Mouse (Mus musculus) lung, embryonic 16.5 days (tissue): ENCODE data around the gene Hdac9. TPM values are rescaled to one million over a fixed set of nuclear protein-coding genes. Genes with fewer than 3 reads are reported as not detected.

ENCODE experiments used
- ATAC-seq: fragments of 200-750 bp; cut with Nextera tagmentation; 2 replicates; pipeline ENCODE4 v1.8.0; 2017; ENCODE audit warnings: low read depth, mild to moderate bottlenecking, moderate library complexity
- H3K27ac ChIP-seq: fragments of 300-500 bp; sonication (generic); 2 replicates; pipeline ENCODE4 v1.5.1; 2014; ENCODE audit warnings: mild to moderate bottlenecking, control low read depth, low read length
- H3K27me3 ChIP-seq: fragments of 300-500 bp; sonication (generic); 2 replicates; pipeline ENCODE4 v1.6.1; 2014; ENCODE audit warnings: low read depth, low read length, mixed read lengths; ENCODE audit not compliant: control insufficient read depth, insufficient read depth
- H3K36me3 ChIP-seq: fragments of 300-500 bp; sonication (generic); 2 replicates; pipeline ENCODE4 v1.6.1; 2014; ENCODE audit warnings: low read length; ENCODE audit not compliant: control insufficient read depth, insufficient read depth
- H3K4me1 ChIP-seq: fragments of 300-500 bp; sonication (generic); replicated peaks from 2 replicates; pipeline ENCODE4 v1.6.1; 2014; ENCODE audit warnings: low read length, mixed read lengths; ENCODE audit not compliant: control insufficient read depth, insufficient read depth
- H3K4me2 ChIP-seq: fragments of 300-500 bp; sonication (generic); 2 replicates; pipeline ENCODE4 v1.6.1; 2014; ENCODE audit warnings: low read depth, low read length, control low read depth
- H3K4me3 ChIP-seq: fragments of 300-500 bp; sonication (generic); 2 replicates; pipeline ENCODE4 v1.5.1; 2014; ENCODE audit warnings: mild to moderate bottlenecking, low read length, control low read depth
- H3K9ac ChIP-seq: fragments of 300-500 bp; sonication (generic); 2 replicates; pipeline ENCODE4 v1.6.1; 2014; ENCODE audit warnings: low read length, control low read depth
- H3K9me3 ChIP-seq: fragments of 300-500 bp; sonication (generic); 2 replicates; pipeline ENCODE4 v1.6.1; 2016; ENCODE audit warnings: low read length; ENCODE audit not compliant: control insufficient read depth
- WGBS: fragments of 180-500 bp; shearing (Covaris S2); extraction: QIAGEN DNeasy Blood & Tissue Kit; methylation state at CpG from one replicate; pipeline ENCODE4 v1.1.7; 2014; 5-methylcytosine and 5-hydroxymethylcytosine counted together
- polyA plus RNA-seq: library from polyadenylated mRNA; unstranded; fragments of >200 nt; fragmentation: Nextera tagmentation; extraction: Ambion mirVana; gene quantifications from 2 replicates; pipeline ENCODE4 v1.2.1, GENCODE M21; 2015

Hdac9 gene
- polyA plus RNA-seq, 1 experiment from 2014 or later = 5.9 TPM

DNA sequence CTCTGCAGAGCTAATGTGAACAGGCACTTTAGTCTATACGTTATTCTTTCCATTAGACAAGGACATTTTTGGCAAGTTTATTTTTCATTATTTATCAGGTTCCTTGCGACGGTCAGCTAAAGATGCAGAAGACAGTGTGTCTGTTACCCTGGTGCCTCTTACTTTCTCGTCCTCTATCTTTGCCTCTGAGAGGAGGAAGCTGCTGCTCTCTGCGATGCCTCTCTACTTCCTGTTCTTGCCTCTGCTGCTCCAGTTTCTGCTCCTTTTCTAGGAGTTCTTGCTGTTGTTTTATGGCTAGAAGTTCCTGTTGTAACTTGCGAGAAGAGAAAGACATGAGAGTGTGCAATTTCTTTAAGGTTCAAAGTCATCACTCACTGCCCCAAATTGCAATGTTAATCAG lies 484.0 kb downstream of the Hdac9 start:
- Histone ChIP-seq H3K27me3 (no peaks in the 10 kb centered on the region), H3K9ac (no peak overlapping the region), H3K4me1 (no peaks in the 10 kb centered on the region), H3K36me3 (no peaks in the 10 kb centered on the region), H3K4me3 (no peak overlapping the region), H3K9me3 (no peaks in the 10 kb centered on the region), H3K4me2 (no peak overlapping the region), H3K27ac (no peak overlapping the region)
- WGBS = 53% methylated on average over 6 of the region's 6 CpGs
- no peak for ATAC-seq

DNA sequence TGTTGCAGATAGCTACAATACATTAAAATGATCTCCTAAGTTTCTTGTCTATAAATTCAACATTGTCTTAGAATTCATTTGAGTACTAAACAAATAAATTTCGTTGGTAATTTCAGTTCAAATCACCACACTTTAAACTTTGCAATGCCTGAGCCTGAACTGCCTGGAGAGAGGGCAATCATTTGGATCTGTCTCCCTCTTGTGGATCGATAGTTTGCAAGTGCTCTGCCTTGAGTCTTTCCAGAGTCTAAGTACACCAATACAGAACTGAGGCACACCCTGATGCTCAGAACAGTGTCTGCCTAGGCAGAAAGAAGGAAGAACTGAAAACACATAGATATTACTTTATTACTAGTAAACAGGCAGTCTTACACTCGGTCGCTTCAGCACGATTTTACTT lies 484.4 kb downstream of the Hdac9 start:
- Histone ChIP-seq H3K4me2 (no peak overlapping the region), H3K9ac (no peak overlapping the region)
- no peak for ATAC-seq

DNA sequence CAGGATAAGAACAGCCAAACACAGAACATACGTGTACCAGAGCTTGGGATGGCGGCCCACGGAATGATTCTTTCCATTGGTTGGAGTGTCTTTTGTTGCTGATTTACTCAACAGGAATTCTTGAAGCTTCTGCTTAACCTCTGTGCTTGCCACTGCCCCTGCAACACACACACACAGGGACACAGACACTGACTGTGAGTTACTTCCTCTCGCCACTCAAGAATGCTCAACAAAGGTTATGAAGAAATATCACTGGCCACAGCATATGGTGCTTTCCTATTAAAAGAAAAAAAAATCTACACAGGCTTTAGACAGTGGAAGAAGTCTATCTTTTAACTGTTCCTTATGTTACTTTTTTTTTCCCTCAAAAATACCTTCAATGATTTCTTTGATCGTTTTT lies 485.1 kb downstream of the Hdac9 start:
- WGBS = 80% methylated on average over 5 of the region's 5 CpGs

More for the DNA sequence above, 484.4 kb downstream of the Hdac9 start:
- Histone ChIP-seq H3K36me3 (no peaks in the 10 kb centered on the region), H3K27ac (no peak overlapping the region), H3K27me3 (no peaks in the 10 kb centered on the region), H3K4me3 (no peak overlapping the region), H3K4me1 (no peaks in the 10 kb centered on the region), H3K9me3 (no peaks in the 10 kb centered on the region)
- WGBS = 37% methylated on average over 5 of the region's 5 CpGs

DNA sequence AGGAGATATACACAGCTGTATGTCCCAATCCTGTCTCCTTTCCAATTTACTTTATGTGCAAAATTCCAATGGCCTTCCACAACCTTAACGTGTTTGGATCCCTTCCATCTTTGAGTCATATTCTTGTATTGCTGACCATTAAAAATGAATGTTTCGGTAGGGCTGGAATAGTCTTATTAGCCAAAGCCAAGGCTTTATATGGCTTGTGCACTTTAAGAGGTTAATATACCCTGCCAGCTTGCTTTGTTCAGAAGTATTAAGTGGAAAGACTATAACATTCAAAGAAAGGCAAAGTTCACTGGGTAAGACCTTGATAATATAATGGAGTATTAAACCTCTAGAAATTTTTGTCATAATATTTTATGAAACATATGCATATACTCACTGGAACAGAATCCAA lies 491.4 kb downstream of the Hdac9 start:
- H3K4me3 ChIP-seq = no peak overlapping the region
- H3K27me3 ChIP-seq = no peaks in the 10 kb centered on the region
- no peaks in the 10 kb centered on the region for H3K9me3 ChIP-seq
- no peaks in the 10 kb centered on the region for H3K4me1 ChIP-seq
- no peak overlapping the region for H3K27ac ChIP-seq
- no peak overlapping the region for H3K9ac ChIP-seq
- ATAC-seq = no peak
- WGBS = 70% methylated on average over 2 of the region's 2 CpGs
- no peak overlapping the region for H3K4me2 ChIP-seq
- H3K36me3 ChIP-seq = no peaks in the 10 kb centered on the region

More for the DNA sequence above, 485.1 kb downstream of the Hdac9 start:
- Histone ChIP-seq H3K9me3 (no peaks in the 10 kb centered on the region), H3K36me3 (no peaks in the 10 kb centered on the region), H3K27me3 (no peaks in the 10 kb centered on the region), H3K4me3 (no peak overlapping the region), H3K4me1 (no peaks in the 10 kb centered on the region), H3K27ac (no peak overlapping the region), H3K4me2 (no peak overlapping the region), H3K9ac (no peak overlapping the region)
- no peak for ATAC-seq

DNA sequence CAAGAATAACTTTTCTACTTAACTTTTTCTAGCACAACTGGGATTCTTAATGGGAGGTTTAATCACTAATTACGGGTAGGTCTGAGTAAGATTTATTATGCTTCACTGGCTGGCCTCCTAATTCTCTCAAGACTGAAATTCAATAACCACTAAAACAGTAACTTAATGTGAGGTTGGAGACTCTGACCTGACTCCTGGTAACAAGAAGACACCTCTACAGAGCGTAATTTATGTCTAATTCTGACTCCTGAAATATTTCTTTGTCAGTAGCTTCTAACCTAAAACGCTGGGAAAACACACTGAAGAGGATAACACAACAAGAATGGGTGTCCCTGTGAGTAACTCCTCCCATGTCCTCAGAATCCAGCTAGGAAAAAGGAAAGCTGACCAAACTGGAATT lies 508.8 kb downstream of the Hdac9 start:
- Histone ChIP-seq H3K4me3 (no peak overlapping the region), H3K4me1 (no peaks in the 10 kb centered on the region), H3K36me3 (no peaks in the 10 kb centered on the region), H3K4me2 (no peak overlapping the region), H3K9me3 (no peaks in the 10 kb centered on the region), H3K27me3 (no peaks in the 10 kb centered on the region), H3K27ac (no peak overlapping the region), H3K9ac (no peak overlapping the region)
- WGBS = 66% methylated on average over 3 of the region's 3 CpGs
- no peak for ATAC-seq

DNA sequence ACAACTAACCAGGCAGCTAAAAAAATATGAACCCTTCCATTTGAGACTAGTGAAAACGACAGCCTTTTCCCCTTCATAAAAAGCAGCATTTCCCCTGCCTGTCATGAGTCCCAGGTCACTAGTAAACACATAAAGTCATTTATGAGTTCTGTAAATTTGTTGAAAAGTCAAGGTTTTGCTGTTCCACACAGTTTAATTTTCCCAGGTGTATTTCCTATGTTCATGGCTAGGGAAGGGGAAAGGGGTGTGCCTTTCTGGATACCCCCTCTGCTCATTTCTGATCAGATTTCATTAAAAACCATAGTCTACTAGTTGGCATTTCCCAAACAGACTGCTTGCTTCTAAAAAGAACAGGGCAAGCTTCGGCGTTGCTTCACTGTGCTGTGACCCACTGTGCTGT lies 509.8 kb downstream of the Hdac9 start:
- Histone ChIP-seq H3K27ac (no peak overlapping the region), H3K9ac (no peak overlapping the region), H3K4me3 (no peak overlapping the region), H3K4me1 (no peaks in the 10 kb centered on the region), H3K9me3 (no peaks in the 10 kb centered on the region), H3K27me3 (no peaks in the 10 kb centered on the region), H3K4me2 (no peak overlapping the region), H3K36me3 (no peaks in the 10 kb centered on the region)
- 70% methylated on average over 3 of the region's 3 CpGs for WGBS
- ATAC-seq = no peak

DNA sequence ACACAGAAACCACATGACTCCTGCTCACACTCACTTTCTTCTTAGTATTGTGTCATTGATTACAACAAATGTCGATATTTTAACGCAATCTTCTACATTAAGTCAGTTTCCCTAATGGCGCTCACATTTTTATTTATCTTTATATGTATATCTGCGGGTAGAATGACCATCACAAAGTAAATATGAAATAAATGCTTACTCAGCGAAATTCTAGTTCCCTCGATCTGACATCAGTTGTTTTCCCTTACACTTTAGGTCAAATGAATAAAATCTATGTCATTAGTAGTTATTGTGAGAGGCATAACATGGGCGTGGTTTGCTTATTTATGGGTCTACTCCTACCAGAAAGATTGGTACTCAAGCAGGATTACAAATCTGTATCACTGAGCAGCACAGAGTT lies 514.8 kb downstream of the Hdac9 start:
- no peak for ATAC-seq
- H3K36me3 ChIP-seq = no peaks in the 10 kb centered on the region
- 87% methylated on average over 7 of the region's 7 CpGs for WGBS

DNA sequence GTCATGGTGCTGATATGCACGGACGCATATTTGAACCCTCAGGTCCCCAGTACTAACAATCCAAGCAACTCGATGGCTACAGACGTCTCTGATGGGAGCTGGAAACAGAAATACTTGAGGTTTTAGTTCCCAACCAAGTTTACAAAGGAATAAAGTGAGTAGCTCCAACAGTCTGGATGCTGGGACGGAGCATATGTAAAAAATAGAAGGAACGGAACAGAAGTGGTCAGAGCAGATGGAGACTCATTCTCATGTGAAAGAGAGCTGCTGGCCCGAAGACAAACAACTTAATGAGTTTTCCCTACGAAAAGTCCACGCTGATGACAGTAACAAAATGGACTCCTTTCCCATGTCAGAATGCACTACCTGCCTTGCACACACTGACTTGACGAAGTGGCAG lies 518.3 kb downstream of the Hdac9 start:
- Histone ChIP-seq H3K27me3 (no peaks in the 10 kb centered on the region), H3K27ac (no peak overlapping the region), H3K9me3 (no peaks in the 10 kb centered on the region), H3K9ac (no peak overlapping the region), H3K36me3 (no peaks in the 10 kb centered on the region), H3K4me2 (no peak overlapping the region), H3K4me1 (no peaks in the 10 kb centered on the region), H3K4me3 (no peak overlapping the region)
- ATAC-seq = no peak
- WGBS = 83% methylated on average over 10 of the region's 10 CpGs

More for the DNA sequence above, 514.8 kb downstream of the Hdac9 start:
- no peaks in the 10 kb centered on the region for H3K4me1 ChIP-seq
- H3K4me3 ChIP-seq = no peak overlapping the region
- no peaks in the 10 kb centered on the region for H3K9me3 ChIP-seq
- H3K9ac ChIP-seq = no peak overlapping the region
- no peaks in the 10 kb centered on the region for H3K27me3 ChIP-seq
- no peak overlapping the region for H3K4me2 ChIP-seq
- no peak overlapping the region for H3K27ac ChIP-seq

DNA sequence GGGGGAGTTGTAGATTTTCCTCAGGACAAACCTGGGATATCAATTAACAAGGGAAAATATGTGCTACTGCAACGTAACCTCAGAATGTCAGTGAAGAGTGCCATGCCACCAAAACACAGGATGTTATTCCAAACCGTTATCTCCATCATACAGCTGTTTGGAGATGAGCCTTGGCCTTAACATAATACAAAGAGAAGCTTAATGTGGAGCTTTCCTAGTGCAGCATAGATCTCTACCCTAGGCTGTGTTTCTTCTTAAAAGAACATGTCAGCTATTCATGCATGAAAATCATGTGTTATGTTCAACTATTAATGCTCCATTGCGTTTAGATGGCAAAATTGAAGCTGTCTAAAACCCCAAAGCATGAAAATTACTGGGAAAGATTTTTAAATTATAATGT lies 522.6 kb downstream of the Hdac9 start:
- no peak overlapping the region for H3K4me2 ChIP-seq
- H3K9me3 ChIP-seq = no peaks in the 10 kb centered on the region
- no peak overlapping the region for H3K9ac ChIP-seq
- WGBS = 57% methylated on average over 3 of the region's 3 CpGs
- no peak overlapping the region for H3K4me3 ChIP-seq
- H3K4me1 ChIP-seq = no peaks in the 10 kb centered on the region
- no peak overlapping the region for H3K27ac ChIP-seq
- no peaks in the 10 kb centered on the region for H3K36me3 ChIP-seq
- ATAC-seq = no peak
- no peaks in the 10 kb centered on the region for H3K27me3 ChIP-seq

DNA sequence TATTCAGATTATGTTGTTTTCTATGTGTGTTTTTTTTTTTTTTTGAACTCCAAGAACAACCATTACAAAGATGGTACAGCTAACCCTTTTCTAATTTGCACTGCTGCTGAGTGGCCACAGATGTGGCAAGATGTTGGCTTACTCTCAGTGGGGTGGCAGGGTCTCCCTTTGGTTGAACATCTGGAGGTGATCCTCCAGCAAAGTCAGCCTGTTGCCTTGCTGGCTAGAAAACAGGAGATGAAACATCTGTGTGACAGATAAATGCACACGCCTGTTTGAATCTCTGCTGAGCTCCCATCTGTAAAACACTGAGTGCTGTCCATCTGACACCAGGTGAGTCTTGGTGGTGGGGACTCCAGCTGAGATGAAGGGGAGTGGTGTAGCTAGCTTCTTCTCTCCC lies 537.2 kb downstream of the Hdac9 start:
- no peak for ATAC-seq
- Histone ChIP-seq H3K4me1 (no peaks in the 10 kb centered on the region), H3K4me3 (no peak overlapping the region), H3K9me3 (no peaks in the 10 kb centered on the region), H3K36me3 (no peaks in the 10 kb centered on the region), H3K27ac (no peak overlapping the region), H3K4me2 (no peak overlapping the region), H3K9ac (no peak overlapping the region), H3K27me3 (no peaks in the 10 kb centered on the region)
- 45% methylated on average over 1 of the region's 1 CpGs for WGBS
